Mouse (Mus musculus) adrenal gland, postnatal 14 days (tissue): ENCODE results near the gene Hnrnpm. TPM values are rescaled to one million over a fixed set of nuclear protein-coding genes. Genes with fewer than 3 reads are reported as not detected.
"Not testable (repeated sequence)": the region's sequence is repeated elsewhere in the genome, so short reads cannot be mapped to it uniquely, and the experiment has no call there.

Experiments used
- DNase-seq: peaks from one replicate; pipeline ENCODE4 v3.0.0; 2021; ENCODE audit warnings: mixed read lengths
- total RNA-seq: library from RNA; stranded (reverse); gene quantifications from 2 replicates; pipeline ENCODE4 v1.2.3, GENCODE M21; 2021

Hnrnpm gene
- total RNA-seq, 1 experiment from 2014 or later: 224 TPM

- no peak for DNase-seq
These were observed 17.0 kb downstream of the Hnrnpm start for GRCm38 (mm10) chr17:33669681-33670080.

- no peak for DNase-seq
These were observed 19.8 kb downstream of the Hnrnpm start for GRCm38 (mm10) chr17:33666813-33667212.

GRCm38 (mm10) chr17:33649781-33650475, 36.7 kb downstream of the Hnrnpm start:
- no peak for DNase-seq

DNA sequence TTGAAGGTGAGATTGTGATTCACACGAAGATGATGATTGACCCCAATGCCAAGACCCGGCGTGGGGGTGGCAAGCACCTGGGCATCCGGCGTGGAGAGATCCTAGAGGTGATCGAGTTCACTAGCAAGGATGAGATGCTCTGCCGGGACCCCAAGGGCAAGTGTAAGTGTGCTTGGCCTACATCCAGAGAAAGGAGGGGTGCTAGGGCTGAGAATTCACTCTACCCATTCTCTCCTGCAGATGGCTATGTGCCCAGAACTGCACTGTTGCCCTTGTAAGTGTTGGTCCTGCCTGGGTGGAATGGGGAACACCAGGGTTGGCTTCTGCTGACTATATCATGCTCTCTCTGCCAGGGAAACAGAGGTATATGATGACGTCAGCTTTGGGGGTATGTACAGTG, 41.6 kb downstream of the Hnrnpm start:
- DNase-seq: no peak

DNA sequence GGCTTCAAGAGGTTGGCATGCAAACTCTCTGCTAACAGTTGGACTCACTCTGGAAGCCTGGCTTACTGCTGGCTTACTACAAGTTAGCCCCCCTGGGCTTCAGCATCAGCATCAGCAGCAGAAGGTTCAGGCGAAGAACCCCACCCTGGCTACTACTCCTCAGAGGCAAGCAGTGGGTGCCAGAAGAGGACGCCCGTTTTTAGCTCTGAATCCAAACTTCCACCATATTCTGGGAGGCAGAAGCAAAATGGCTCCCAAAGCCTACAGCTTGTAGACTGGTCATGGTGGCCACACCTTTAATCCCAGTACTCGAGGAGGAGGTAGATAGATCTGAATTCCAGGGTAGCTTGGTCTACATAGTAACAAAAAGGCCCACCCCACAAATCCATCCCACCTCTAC, 42.6 kb downstream of the Hnrnpm start:
- no peak for DNase-seq

DNA sequence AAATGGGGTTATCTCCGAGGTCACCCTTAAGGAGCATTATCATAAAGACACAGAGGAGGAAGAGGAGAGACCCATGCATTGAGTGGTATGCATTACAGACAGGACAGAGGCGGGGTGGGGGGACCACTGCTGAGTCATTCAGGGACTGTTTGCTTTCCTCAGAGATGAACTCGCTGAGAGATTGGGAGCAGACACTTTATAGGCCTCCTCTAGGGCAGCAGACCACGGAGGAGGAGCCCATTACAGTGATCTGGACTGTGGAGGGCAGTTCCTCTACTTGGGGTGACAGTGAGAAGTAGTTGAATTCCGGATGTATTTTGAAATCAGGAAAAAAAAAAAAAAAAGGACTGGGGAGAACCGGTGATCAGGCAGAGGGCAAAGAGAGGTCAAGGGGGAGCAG, 46.9 kb downstream of the Hnrnpm start:
- no peak for DNase-seq

GRCm38 (mm10) chr17:33637516-33638276, 49.0 kb downstream of the Hnrnpm start, which contains the start of gene Pram1:
Pram1 (plus strand) TSS chr17:33638056.
- DNase-seq: no peak

GRCm38 (mm10) chr17:33637038-33637437, 49.6 kb downstream of the Hnrnpm start:
- peak; percentile 40 for DNase-seq

- DNase-seq: no peak
These were observed 54.9 kb downstream of the Hnrnpm start for GRCm38 (mm10) chr17:33631796-33632195.

DNA sequence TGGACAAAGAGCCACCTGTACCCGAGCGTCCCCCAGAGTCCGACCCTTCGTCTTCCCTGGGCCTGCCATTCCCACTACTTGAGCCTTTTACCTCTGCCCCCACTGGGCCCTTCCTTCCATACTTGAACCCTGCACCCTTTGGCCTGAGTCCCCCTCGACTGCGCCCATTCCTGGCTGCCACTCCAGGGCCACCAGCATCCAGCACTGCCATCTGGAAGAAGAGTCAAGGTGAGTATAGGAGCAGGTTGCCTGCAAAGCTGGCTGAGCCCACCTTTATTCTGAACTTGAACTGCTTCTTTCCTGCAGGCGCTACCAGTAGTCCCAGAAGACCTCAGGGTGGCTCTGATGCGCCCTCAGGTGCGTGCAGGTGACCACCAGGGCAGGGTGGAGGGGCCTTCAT, 55.4 kb downstream of the Hnrnpm start:
- DNase-seq: no peak

DNA sequence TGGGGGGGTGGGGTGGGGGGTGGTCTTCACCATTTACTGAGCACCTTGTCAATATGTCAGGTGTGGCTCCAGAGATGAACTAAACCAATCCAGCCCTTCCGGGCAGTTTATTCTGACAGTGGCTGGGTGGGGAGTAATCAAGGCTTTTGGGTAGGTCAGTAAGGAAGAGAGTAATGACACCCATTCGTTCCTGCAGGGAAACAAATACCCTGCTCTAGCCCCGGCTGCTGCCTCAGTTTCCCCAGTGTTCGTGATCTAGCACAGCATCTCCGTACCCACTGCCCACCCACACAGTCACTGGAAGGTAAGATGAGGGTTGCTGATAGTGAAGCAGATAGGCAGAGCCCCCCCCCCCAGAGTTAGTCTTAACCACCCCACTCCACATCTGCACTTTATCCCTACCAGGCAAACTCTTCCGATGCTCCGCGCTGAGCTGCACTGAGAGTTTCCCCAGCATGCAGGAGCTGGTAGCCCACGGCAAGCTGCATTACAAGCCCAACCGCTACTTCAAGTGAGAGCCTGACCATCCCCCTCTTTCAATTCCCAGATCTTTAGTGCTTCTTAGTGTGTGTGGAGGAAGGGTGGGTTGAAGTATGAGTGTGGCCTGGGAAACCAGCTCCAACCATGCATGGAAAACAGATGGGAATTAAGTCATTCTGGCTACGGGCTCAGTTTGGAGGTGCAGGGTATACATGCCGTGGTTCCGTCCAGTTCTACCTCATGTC, 56.3 kb downstream of the Hnrnpm start:
- DNase-seq: no peak

DNA sequence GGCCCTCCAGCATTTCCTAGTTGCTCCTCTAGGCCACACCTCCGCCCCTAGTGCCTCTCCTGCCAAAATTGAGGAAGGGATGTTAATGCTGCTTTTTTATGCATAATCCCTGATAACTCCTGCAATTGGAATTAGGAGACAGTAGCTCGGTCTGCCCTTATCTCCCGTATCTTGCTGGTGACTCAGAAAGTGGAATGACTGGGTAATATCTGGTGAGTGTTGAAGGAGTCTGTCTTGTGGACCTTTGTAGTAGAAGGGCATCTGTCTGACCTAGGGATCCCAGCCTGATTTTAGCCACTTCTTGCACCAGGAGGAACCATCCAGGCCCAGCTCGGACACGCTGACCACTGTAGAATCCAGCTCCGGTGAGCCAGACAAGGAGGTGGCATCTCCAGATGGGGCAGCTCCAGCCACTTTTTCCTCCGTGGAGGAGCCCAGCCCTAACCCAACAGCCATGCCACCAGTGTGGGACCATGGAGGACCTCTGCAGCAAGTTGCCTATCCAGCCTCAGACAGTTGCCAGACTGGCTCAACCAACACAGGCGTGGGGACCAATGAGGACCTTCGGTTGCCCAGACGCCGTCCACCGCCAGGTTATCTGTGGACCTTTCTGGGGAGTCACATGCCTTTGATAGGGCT, 57.1 kb downstream of the Hnrnpm start:
- DNase-seq: peak; percentile 23

- DNase-seq: peak; percentile 95
These were observed 57.8 kb downstream of the Hnrnpm start, which contains the start of gene Zfp414 for GRCm38 (mm10) chr17:33628621-33629486. Zfp414 (plus strand) TSS chr17:33629090.

DNA sequence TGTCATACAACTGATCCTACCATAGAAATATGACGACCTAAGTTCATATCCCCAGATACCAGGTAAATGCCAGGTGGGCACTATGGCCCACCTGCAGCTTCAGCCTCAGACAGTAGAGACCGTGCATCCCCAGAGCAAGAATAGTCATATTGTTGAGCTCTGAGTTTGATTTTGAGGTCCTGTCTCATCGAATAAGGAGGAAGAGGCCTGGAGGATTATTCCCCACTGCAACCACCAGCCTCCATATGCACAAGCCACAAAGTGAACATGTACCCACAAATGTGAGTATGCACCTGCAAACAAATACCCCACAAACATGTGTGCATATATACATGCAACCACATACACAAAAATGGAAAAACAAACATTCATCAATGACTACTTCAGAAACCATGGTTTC, 59.4 kb downstream of the Hnrnpm start:
- DNase-seq: no peak

DNA sequence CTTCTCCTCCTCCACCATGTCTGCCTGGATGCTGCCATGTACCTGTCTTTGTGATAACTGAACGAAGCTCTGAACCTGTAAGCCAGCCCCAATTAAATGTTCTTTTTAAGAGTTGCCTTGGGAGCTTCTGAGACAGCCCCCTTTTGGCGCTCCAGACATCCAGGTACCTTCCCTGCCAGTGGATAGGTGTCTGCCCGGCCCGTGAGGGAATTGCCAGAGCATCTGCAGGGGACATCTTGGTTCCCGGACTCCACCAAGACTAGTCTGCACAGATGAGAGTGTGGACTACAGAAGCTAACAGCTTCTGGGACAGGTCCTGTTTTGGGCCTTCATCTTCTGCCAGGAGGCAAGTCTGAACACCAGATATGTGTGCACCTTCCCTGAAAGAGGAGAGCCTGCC, 72.9 kb downstream of the Hnrnpm start:
- DNase-seq: not testable (repeated sequence)

- DNase-seq: no peak
These were observed 76.1 kb downstream of the Hnrnpm start for GRCm38 (mm10) chr17:33610548-33610947.

DNA sequence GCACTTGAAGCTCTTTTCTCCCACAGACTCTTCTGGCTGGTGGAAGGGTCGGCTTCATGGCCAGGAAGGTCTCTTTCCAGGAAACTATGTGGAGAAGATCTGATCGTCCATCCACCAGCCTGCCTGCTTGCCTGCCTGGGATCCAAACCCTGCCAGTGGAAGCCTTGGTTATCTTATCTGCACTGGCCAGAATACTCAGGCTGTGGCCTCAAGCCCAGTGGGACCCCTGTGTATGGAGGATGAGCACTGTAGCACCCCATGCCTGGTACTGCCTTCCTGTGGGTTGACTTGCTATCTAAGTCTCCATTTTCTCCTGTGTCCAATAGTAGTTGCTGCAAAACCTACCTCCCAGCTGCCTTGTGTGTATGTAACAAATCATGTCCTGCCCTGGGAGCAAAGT, 79.4 kb downstream of the Hnrnpm start:
- DNase-seq: no peak

DNA sequence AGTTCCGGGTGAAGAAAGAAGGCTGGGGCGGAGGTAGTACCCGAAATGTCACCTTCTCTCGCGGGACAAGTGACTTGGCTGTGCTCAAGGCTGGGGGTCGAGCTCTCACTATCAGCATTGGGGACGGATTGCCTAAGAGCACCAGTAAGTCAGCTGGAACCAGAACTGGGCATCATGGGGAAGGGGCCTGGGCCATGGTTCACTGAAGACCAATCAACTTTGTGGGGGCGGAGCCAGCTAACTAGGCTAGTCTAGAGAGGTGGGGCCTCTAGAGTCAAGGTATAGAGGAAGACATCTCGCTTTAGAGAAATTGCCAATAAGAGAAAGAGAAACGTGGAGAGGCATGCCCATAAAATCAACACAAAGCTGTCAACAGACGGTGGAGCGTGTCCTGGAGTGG, 84.7 kb downstream of the Hnrnpm start:
- DNase-seq: no peak

DNA sequence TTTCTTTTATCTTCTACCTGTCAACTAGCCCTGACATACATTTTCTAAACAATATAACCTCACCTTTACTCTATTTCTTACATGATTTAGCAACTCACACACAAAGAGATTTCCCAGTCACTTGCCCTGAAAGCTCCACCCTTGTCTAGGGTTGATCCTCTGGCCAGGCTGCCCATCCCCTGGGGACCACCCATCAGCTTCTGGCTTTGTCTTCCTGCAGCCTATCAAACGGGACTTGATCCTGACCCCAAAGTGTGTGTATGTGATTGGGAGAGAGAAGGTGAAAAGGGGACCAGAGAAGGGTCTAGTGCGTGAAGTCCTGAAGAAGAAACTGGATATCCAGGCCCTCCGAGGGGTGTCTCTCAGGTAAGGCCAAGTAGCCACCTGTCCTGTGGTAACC, 85.8 kb downstream of the Hnrnpm start:
- no peak for DNase-seq

DNA sequence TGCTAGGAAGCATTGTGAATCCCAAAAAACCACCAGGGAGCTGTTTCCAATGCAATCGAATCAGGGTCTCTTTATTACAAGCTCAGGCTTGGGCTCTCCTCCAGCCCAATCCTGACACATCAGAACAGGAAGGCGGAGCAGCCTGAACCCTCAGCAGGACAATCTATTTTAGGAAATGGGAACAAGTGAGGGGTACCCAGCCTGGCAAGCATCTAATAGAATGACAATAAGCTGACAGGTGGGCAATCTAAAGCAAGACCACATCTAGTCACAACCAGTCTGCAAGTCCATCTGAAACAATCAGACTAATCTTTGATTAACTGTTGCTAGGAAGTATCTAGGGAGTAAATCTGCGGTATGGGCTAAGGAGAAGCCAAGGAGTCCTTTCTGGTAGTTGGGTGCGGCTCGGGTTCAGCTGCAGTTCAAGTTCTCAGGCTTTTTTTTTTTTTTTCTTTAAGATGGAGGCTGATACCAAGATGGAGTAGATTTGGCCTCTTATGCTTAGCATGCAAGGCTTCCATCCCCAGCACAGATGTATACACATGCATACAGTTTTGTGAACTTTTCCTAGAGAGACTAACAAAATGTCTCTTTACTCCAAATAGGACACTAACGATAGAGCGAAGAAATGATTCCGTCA, 86.7 kb downstream of the Hnrnpm start:
- no peak for DNase-seq

GRCm38 (mm10) chr17:33598506-33598905, 88.2 kb downstream of the Hnrnpm start:
- no peak for DNase-seq
